Mouse (Mus musculus) kidney, embryonic 16.5 days (tissue): ENCODE results near the gene Fam107b. TPM values are rescaled to one million over a fixed set of nuclear protein-coding genes. Genes with fewer than 3 reads are reported as not detected.
A peak's percentile ranks its signal among the peaks of the same experiment; 100 is the strongest.
"Not testable (repeated sequence)": the region's sequence is repeated elsewhere in the genome, so short reads cannot be mapped to it uniquely, and the experiment has no call there.

Source experiments
- ATAC-seq: fragments of 200-750 bp; cut with Nextera tagmentation; 2 replicates; pipeline ENCODE4 v1.8.0; 2017; ENCODE audit warnings: moderate TSS enrichment; ENCODE audit not compliant: low FRiP score, low TSS enrichment
- H3K27ac ChIP-seq: fragments of 300-500 bp; sonication (generic); 2 replicates; pipeline ENCODE4 v1.5.1; 2014; ENCODE audit warnings: low read length
- H3K27me3 ChIP-seq: fragments of 300-500 bp; sonication (generic); 2 replicates; pipeline ENCODE4 v1.6.1; 2014; ENCODE audit warnings: low read length, control low read depth, mixed read lengths; ENCODE audit not compliant: insufficient read depth
- H3K36me3 ChIP-seq: fragments of 300-500 bp; sonication (generic); 2 replicates; pipeline ENCODE4 v1.6.1; 2014; ENCODE audit warnings: low read length, control low read depth, mixed read lengths; ENCODE audit not compliant: insufficient read depth
- H3K4me1 ChIP-seq: fragments of 300-500 bp; sonication (generic); 2 replicates; pipeline ENCODE4 v1.6.1; 2014; ENCODE audit warnings: low read length, control low read depth, mixed read lengths; ENCODE audit not compliant: insufficient read depth
- H3K4me2 ChIP-seq: fragments of 300-500 bp; sonication (generic); replicated peaks from 2 replicates; pipeline ENCODE4 v1.6.1; 2014; ENCODE audit warnings: low read depth, low read length
- H3K4me3 ChIP-seq: fragments of 300-500 bp; sonication (generic); 2 replicates; pipeline ENCODE4 v1.5.1; 2014; ENCODE audit warnings: mild to moderate bottlenecking, low read length
- H3K9ac ChIP-seq: fragments of 300-500 bp; sonication (generic); replicated peaks from 2 replicates; pipeline ENCODE4 v1.6.1; 2014; ENCODE audit warnings: low read length
- H3K9me3 ChIP-seq: fragments of 300-500 bp; sonication (generic); 2 replicates; pipeline ENCODE4 v1.6.1; 2016; ENCODE audit warnings: low read length, control low read depth
- WGBS: fragments of 180-500 bp; shearing (Covaris S2); extraction: QIAGEN DNeasy Blood & Tissue Kit; methylation state at CpG from one replicate; pipeline ENCODE4 v1.1.7; 2014; 5-methylcytosine and 5-hydroxymethylcytosine counted together
- polyA plus RNA-seq: library from polyadenylated mRNA; unstranded; fragments of >200 nt; fragmentation: Nextera tagmentation; extraction: Ambion mirVana; gene quantifications from 2 replicates; pipeline ENCODE4 v1.2.1, GENCODE M21; 2015

Gene Fam107b
- polyA plus RNA-seq, 1 experiment from 2014 or later, result 67.2 TPM

DNA sequence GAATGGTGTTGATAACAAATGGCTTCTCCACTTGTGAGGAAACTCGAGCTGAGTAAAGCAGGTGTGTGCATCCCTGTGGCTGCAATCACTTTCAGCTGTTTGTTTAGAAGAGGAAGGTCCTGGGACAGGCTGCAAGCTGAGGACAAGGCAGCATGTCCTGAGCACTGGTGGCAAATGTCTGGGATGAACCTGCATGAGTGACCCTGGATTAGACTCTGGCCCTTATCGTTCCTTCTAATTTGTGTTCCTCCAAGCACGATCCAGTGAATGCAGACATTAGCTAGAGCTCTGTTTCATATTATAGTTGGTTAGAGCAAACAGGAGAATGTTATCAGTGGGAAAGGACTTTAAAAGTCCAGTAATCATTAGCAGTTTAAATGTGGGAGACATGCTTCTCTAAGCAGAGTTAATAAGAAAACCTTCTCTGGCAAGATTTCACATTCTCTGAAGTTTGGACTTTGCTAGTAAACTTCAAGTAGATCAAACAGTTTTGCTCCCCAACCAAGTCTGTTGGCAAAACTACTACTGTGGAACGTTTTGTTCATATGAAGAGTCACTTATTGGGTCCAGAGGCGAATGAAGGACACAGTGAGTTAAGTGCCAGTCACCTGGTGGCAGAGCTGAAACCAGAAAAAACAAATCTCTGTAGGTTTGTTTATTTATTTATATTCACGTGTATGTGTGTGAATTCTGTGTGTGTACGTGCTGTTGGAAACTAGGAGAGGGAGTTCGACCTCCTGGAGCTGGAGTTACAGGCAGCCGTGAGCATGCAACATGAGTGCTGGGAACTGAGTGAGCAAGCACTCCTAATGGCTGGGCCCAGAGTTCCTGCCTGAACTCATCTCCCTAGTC is 134.2 kb downstream of the Fam107b start:
- peak; percentile 84 for ATAC-seq
- peak overlapping the region; percentile 92 for H3K27ac ChIP-seq
- H3K4me1 ChIP-seq, result peaks cover 15% of the 10 kb centered on the region
- H3K4me2 ChIP-seq, result peak overlapping the region; percentile 20; the same call in 1 of the 2 replicates
- no peaks in the 10 kb centered on the region for H3K36me3 ChIP-seq
- no peak overlapping the region for H3K4me3 ChIP-seq
- 55% methylated on average over 9 of the region's 9 CpGs for WGBS
- no peak overlapping the region for H3K9ac ChIP-seq
- no peaks in the 10 kb centered on the region for H3K27me3 ChIP-seq
- no peaks in the 10 kb centered on the region for H3K9me3 ChIP-seq

DNA sequence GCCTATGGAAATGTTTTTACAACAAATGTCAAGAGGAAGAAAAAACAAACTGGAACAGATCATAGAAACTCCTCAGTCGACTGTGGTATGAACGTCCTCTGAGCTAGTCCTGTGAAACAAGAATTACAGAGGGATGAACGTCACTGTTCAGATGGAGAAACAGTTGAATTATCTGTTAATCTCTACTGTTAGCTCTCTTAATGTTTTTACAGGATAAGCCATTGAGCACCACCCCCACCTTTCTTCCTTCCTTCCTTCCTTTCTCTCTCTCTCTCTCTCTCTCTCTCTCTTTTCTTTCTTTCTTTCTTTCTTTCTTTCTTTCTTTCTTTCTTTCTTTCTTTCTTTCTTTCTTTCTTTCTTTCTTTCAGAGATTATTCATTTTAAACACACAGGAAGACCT is 135.0 kb downstream of the Fam107b start:
- not testable (repeated sequence) for H3K27me3 ChIP-seq, H3K9me3 ChIP-seq, ATAC-seq, H3K9ac ChIP-seq, H3K36me3 ChIP-seq, H3K4me3 ChIP-seq
- WGBS, result 38% methylated on average over 3 of the region's 3 CpGs
- Histone ChIP-seq H3K4me1 (peaks cover 15% of the 10 kb centered on the region), H3K4me2 (peak overlapping the region; percentile 20; the same call in 1 of the 2 replicates), H3K27ac (peak overlapping the region; percentile 92)

GRCm38 (mm10) chr2:3707236-3707635 is 136.9 kb downstream of the Fam107b start:
- H3K4me3 ChIP-seq, result no peak overlapping the region
- no peaks in the 10 kb centered on the region for H3K9me3 ChIP-seq
- H3K4me2 ChIP-seq, result no peak overlapping the region
- H3K9ac ChIP-seq, result no peak overlapping the region
- peaks cover 15% of the 10 kb centered on the region for H3K4me1 ChIP-seq
- no peaks in the 10 kb centered on the region for H3K36me3 ChIP-seq
- no peak overlapping the region for H3K27ac ChIP-seq
- H3K27me3 ChIP-seq, result no peaks in the 10 kb centered on the region
- 89% methylated on average over 1 of the region's 1 CpGs for WGBS
- ATAC-seq, result no peak

- H3K4me3 ChIP-seq, result no peak overlapping the region
- WGBS, result 74% methylated on average over 4 of the region's 4 CpGs
- ATAC-seq, result no peak
- no peak overlapping the region for H3K9ac ChIP-seq
- H3K27me3 ChIP-seq, result no peaks in the 10 kb centered on the region
- H3K27ac ChIP-seq, result no peak overlapping the region
- H3K4me1 ChIP-seq, result peaks cover 12% of the 10 kb centered on the region
- no peaks in the 10 kb centered on the region for H3K9me3 ChIP-seq
- no peak overlapping the region for H3K4me2 ChIP-seq
- no peaks in the 10 kb centered on the region for H3K36me3 ChIP-seq
Measured at GRCm38 (mm10) chr2:3708621-3709020, 138.3 kb downstream of the Fam107b start.

DNA sequence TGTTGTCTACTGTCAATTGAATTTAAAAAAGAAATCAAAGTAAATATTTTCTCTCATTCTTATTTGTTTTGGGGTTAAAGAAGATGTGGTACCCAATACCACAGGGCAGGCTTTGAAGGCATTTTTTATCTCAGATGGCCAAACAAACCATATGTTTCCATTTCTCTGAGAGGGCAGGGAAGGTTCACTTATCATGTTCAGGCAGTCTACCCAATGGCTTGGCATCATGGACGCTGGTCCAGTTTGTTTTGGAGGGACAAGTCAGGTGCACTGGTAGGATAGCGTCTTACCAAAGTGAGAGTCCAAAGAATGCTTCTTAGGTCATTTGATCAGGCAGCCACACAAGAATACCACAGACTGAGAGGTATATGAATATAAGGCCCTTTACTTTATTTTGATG is 139.6 kb downstream of the Fam107b start:
- Histone ChIP-seq H3K27me3 (no peaks in the 10 kb centered on the region), H3K4me3 (no peak overlapping the region), H3K9ac (no peak overlapping the region), H3K4me1 (peaks cover 11% of the 10 kb centered on the region), H3K36me3 (no peaks in the 10 kb centered on the region), H3K9me3 (no peaks in the 10 kb centered on the region), H3K27ac (no peak overlapping the region), H3K4me2 (no peak overlapping the region)
- ATAC-seq, result no peak
- WGBS, result 86% methylated on average over 2 of the region's 2 CpGs

- H3K36me3 ChIP-seq, result no peaks in the 10 kb centered on the region
- H3K27ac ChIP-seq, result no peak overlapping the region
- no peaks in the 10 kb centered on the region for H3K27me3 ChIP-seq
- no peaks in the 10 kb centered on the region for H3K9me3 ChIP-seq
- 86% methylated on average over 3 of the region's 3 CpGs for WGBS
- peaks cover 12% of the 10 kb centered on the region for H3K4me1 ChIP-seq
- H3K4me2 ChIP-seq, result no peak overlapping the region
- ATAC-seq, result no peak
- no peak overlapping the region for H3K4me3 ChIP-seq
- no peak overlapping the region for H3K9ac ChIP-seq
Measured at GRCm38 (mm10) chr2:3710521-3710920, 140.2 kb downstream of the Fam107b start.

GRCm38 (mm10) chr2:3712369-3713042 is 142.2 kb downstream of the Fam107b start:
- H3K9ac ChIP-seq, result no peak overlapping the region
- H3K9me3 ChIP-seq, result no peaks in the 10 kb centered on the region
- no peak overlapping the region for H3K4me2 ChIP-seq
- H3K4me1 ChIP-seq, result peaks cover 28% of the 10 kb centered on the region
- no peak overlapping the region for H3K4me3 ChIP-seq
- H3K36me3 ChIP-seq, result no peaks in the 10 kb centered on the region
- H3K27ac ChIP-seq, result peak overlapping the region; percentile 61; the same call in 1 of the 2 replicates
- 40% methylated on average over 3 of the region's 3 CpGs for WGBS
- no peak for ATAC-seq
- H3K27me3 ChIP-seq, result no peaks in the 10 kb centered on the region

DNA sequence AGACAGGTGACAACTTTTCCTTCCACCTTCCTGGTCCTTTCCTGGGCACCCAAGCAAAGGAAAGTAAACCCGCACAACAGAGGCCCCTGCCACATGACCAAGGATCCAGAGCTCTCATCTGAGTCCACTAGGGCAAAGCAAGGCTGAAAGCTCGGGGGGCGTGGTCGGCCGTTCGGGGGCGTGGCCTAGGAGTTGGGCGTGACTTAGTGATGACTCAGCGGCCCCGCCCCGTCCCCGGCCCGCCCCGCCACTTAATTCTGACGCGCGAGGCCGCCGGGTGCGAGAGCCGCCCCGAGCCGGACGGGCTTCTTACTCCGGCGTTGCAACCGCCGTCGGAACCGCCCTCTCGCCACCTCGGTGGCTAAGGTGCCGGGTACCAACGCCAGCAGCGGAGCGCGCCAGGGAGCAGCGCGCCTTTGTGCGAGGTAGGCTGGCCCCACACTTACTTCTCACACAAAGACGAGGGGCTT is 143.0 kb downstream of the Fam107b start:
- H3K4me2 ChIP-seq, result peak overlapping the region; percentile 67
- H3K27ac ChIP-seq, result peak overlapping the region; percentile 61
- H3K4me3 ChIP-seq, result peak overlapping the region; percentile 72
- peak; percentile 94 for ATAC-seq
- WGBS, result under 1% methylated on average over 41 of the region's 41 CpGs
- H3K9ac ChIP-seq, result peak overlapping the region; percentile 83
- H3K27me3 ChIP-seq, result no peaks in the 10 kb centered on the region
- no peaks in the 10 kb centered on the region for H3K36me3 ChIP-seq
- H3K4me1 ChIP-seq, result peaks cover 28% of the 10 kb centered on the region
- H3K9me3 ChIP-seq, result no peaks in the 10 kb centered on the region

GRCm38 (mm10) chr2:3713682-3714361 is 143.5 kb downstream of the Fam107b start:
- no peaks in the 10 kb centered on the region for H3K27me3 ChIP-seq
- H3K9me3 ChIP-seq, result no peaks in the 10 kb centered on the region
- peak overlapping the region; percentile 67 for H3K4me2 ChIP-seq
- peak overlapping the region; percentile 56 for H3K27ac ChIP-seq
- peaks cover 28% of the 10 kb centered on the region for H3K4me1 ChIP-seq
- H3K9ac ChIP-seq, result peak overlapping the region; percentile 83
- peak; percentile 81; the same call in 1 of the 2 replicates for ATAC-seq
- H3K4me3 ChIP-seq, result peak overlapping the region; percentile 72
- under 1% methylated on average over 33 of the region's 38 CpGs for WGBS
- H3K36me3 ChIP-seq, result no peaks in the 10 kb centered on the region
